Comparison of ENCODE assay signal across 8 mouse cellular contexts in genomic region chr2:12418534-12419261, GRCm38 (mm10). TPM values are rescaled to one million over a fixed set of nuclear protein-coding genes. Genes with fewer than 3 reads are reported as not detected.
DNase-seq lines count a peak whose midpoint lies in the region; ATAC-seq and TF ChIP-seq lines count a peak whose summit lies in the region.

No protein-coding gene starts in this region.

- CTCF ChIA-PET in Patski (lab: Charles Lee), result interaction anchor here (1.5 to 1.7 kb wide), 2 partner anchors 9 to 17 kb away, joined by 3 to 5 read pairs; no protein-coding TSS in a partner anchor

- no peaks in the 10 kb centered on the region for H3K9me3 ChIP-seq in embryonic facial prominence, embryonic 11.5 days (replicated peaks; ENCODE audit: control insufficient read depth, low read length)
- H3K9me3 ChIP-seq in hindbrain, embryonic 15.5 days, result no peaks in the 10 kb centered on the region
- H3K9me3 ChIP-seq in lung, postnatal 0 days (ENCODE audit: low read length), result no peaks in the 10 kb centered on the region

- DNase-seq in layer of hippocampus, postnatal 36 days, result peak; percentile 23 to 34
- no peak for DNase-seq in layer of hippocampus, postnatal 25 days (ENCODE audit: extremely low spot score in 1 of 2, low spot score in 1 of 2)
- no peak for DNase-seq in Patski (ENCODE audit: low read depth, low spot score)
- DNase-seq in embryonic facial prominence, embryonic 11.5 days (ENCODE audit: low spot score), result peak; percentile 34
- peak; percentile 24 for DNase-seq in lung, postnatal 0 days (ENCODE audit: low spot score)
- DNase-seq in retina, postnatal 7 days (ENCODE audit: low read depth, low spot score), result peak; percentile 6
- DNase-seq in adrenal gland, adult 2 months, result no peak

- WGBS in embryonic facial prominence, embryonic 11.5 days, result under 1% methylated on average over 38 of the region's 40 CpGs
- WGBS in hindbrain, embryonic 15.5 days, result under 1% methylated on average over 40 of the region's 40 CpGs
- under 1% methylated on average over 40 of the region's 40 CpGs for WGBS in lung, postnatal 0 days

- no peak for TF ChIP-seq CTCF in Patski (IDR thresholded peaks at IDR 0.05)
- TF ChIP-seq CTCF in lung, postnatal 0 days (IDR thresholded peaks at IDR 0.05), result no peak

- peak; percentile 70 for ATAC-seq in Patski
- peak; percentile 81 for ATAC-seq in embryonic facial prominence, embryonic 11.5 days (replicated peaks; ENCODE audit: insufficient number of reproducible peaks, low FRiP score, low TSS enrichment, low read depth)
- peak; percentile 83 for ATAC-seq in hindbrain, embryonic 15.5 days (ENCODE audit: low FRiP score, low read depth)
- peak; percentile 67 for ATAC-seq in lung, postnatal 0 days

- H3K4me3 ChIP-seq in embryonic facial prominence, embryonic 11.5 days (ENCODE audit: low read depth, low read length), result peak overlapping the region; percentile 79
- H3K4me3 ChIP-seq in hindbrain, embryonic 15.5 days, result peak overlapping the region; percentile 81
- peak overlapping the region; percentile 79 for H3K4me3 ChIP-seq in lung, postnatal 0 days (ENCODE audit: low read depth, low read length)

- no peaks in the 10 kb centered on the region for H3K36me3 ChIP-seq in embryonic facial prominence, embryonic 11.5 days (replicated peaks; ENCODE audit: control insufficient read depth, insufficient read depth, low read depth, low read length)
- no peaks in the 10 kb centered on the region for H3K36me3 ChIP-seq in hindbrain, embryonic 15.5 days
- H3K36me3 ChIP-seq in lung, postnatal 0 days (ENCODE audit: insufficient read depth, low read length), result no peaks in the 10 kb centered on the region

- POLR2A ChIA-PET in Patski (lab: Charles Lee), result interaction anchor here (0.7 kb wide), 1 partner anchor 689 kb away, joined by 3 read pairs; no protein-coding TSS in a partner anchor

- in situ Hi-C loops in Patski (cut with MboI; ENCODE audit: low pct_unique_long_range_greater_than_20kb), result no loop called here

- no peaks in the 10 kb centered on the region for H3K27me3 ChIP-seq in Patski
- H3K27me3 ChIP-seq in embryonic facial prominence, embryonic 11.5 days (ENCODE audit: control insufficient read depth, insufficient read depth, low read length), result no peaks in the 10 kb centered on the region
- H3K27me3 ChIP-seq in hindbrain, embryonic 15.5 days, result no peaks in the 10 kb centered on the region
- H3K27me3 ChIP-seq in lung, postnatal 0 days (replicated peaks; ENCODE audit: insufficient read depth, low read length), result no peaks in the 10 kb centered on the region

- peak overlapping the region; percentile 73 for H3K9ac ChIP-seq in embryonic facial prominence, embryonic 11.5 days (replicated peaks; ENCODE audit: low read length)
- H3K9ac ChIP-seq in hindbrain, embryonic 15.5 days, result peak overlapping the region; percentile 76
- H3K9ac ChIP-seq in lung, postnatal 0 days (replicated peaks; ENCODE audit: low read depth), result peak overlapping the region; percentile 71

- H3K4me1 ChIP-seq in embryonic facial prominence, embryonic 11.5 days (ENCODE audit: control insufficient read depth, insufficient read depth, low read length), result peaks cover 4% of the 10 kb centered on the region; the same call in 1 of the 2 replicates
- H3K4me1 ChIP-seq in hindbrain, embryonic 15.5 days (replicated peaks), result peaks cover 15% of the 10 kb centered on the region
- H3K4me1 ChIP-seq in lung, postnatal 0 days (ENCODE audit: insufficient read depth, low read depth, low read length), result peaks cover 9% of the 10 kb centered on the region

- H3K4me2 ChIP-seq in embryonic facial prominence, embryonic 11.5 days (ENCODE audit: low read depth, low read length), result peak overlapping the region; percentile 83
- H3K4me2 ChIP-seq in hindbrain, embryonic 15.5 days, result peak overlapping the region; percentile 88
- peak overlapping the region; percentile 81 for H3K4me2 ChIP-seq in lung, postnatal 0 days (replicated peaks; ENCODE audit: low read depth, low read length)

- H3K27ac ChIP-seq in embryonic facial prominence, embryonic 11.5 days (replicated peaks; ENCODE audit: low read depth, low read length), result no peak overlapping the region
- H3K27ac ChIP-seq in hindbrain, embryonic 15.5 days (replicated peaks), result peak overlapping the region; percentile 69
- peak overlapping the region; percentile 82 for H3K27ac ChIP-seq in lung, postnatal 0 days (ENCODE audit: low read length)

- TF ChIP-seq EP300 in lung, postnatal 0 days (IDR thresholded peaks at IDR 0.05), result no peak

RNA-seq across cellular contexts. Expression of gene Mindy3, which starts 0.6 kb away (rescaled TPM):
- 100 to 1,000 TPM in 1 of 2 experiments, 10 to 100 TPM in 1; 96.0 to 101 TPM for total RNA-seq in layer of hippocampus, postnatal 36 days (2021)
- total RNA-seq in layer of hippocampus, postnatal 25 days (2021), result 10 to 100 TPM; 87.7 to 95.3 TPM
- polyA plus RNA-seq in Patski (2021), result 44.1 TPM
- 34.0 and 37.4 TPM in 2 replicates for polyA plus RNA-seq in embryonic facial prominence, embryonic 11.5 days (2014; fragmentation: Nextera tagmentation; extraction: Ambion mirVana)
- 47.7 and 47.8 TPM in 2 replicates for polyA plus RNA-seq in hindbrain, embryonic 15.5 days (2015; fragmentation: Nextera tagmentation; extraction: Ambion mirVana)
- polyA plus RNA-seq in lung, postnatal 0 days (2015; fragmentation: Nextera tagmentation; extraction: Ambion mirVana), result 33.5 and 36.9 TPM in 2 replicates
- 10 to 100 TPM; 40.7 to 41.5 TPM for total RNA-seq in adrenal gland, adult 2 months (2021)
- 87.8 and 117 TPM in 2 replicates for polyA plus RNA-seq in adrenal gland, adult 2 months (2012; rRNA removed)

Comparison
In these comparisons a context has a peak if more than half of its experiments do, and no peak if none do; other contexts are left out.
1. DNase-seq: peak in layer of hippocampus, postnatal 36 days (2 of 2), embryonic facial prominence, embryonic 11.5 days (single experiment), lung, postnatal 0 days (single experiment) and retina, postnatal 7 days (single experiment); none in layer of hippocampus, postnatal 25 days (0 of 2), Patski (single experiment) and adrenal gland, adult 2 months (single experiment).
2. Peak in every context shown above with its lines, with median percentiles within 50 percentile points of each other: ATAC-seq, H3K4me2 ChIP-seq, H3K4me3 ChIP-seq and H3K9ac ChIP-seq.